Mouse (Mus musculus) adrenal gland, adult (tissue): ENCODE results near the gene Pik3r3.
"Not testable (repeated sequence)": the region's sequence is repeated elsewhere in the genome, so short reads cannot be mapped to it uniquely, and the experiment has no call there.

Experiments
- DNase-seq, 2 experiments: peaks; one replicate each; pipeline ENCODE4 v3.0.0; 2022 to 2023; ENCODE audit warnings: low spot score in 1 of 2; ENCODE audit not compliant: inconsistent age in 2 of 2

The Pik3r3 gene

GRCm38 (mm10) chr4:116221140-116221851, at the start of gene Pik3r3:
Gene Pik3r3 (plus strand): TSS chr4:116221618.
- DNase-seq, result peak; percentile 99

GRCm38 (mm10) chr4:116173072-116173471, 48.3 kb upstream of the Pik3r3 start, which contains the start of the genes 1700042G07Rik and Gm49337:
Gene 1700042G07Rik (plus strand): TSS chr4:116173372.
Gene Gm49337 (plus strand): TSS chr4:116173384.
- DNase-seq, result no peak

GRCm38 (mm10) chr4:116173752-116174151, 47.7 kb upstream of the Pik3r3 start:
- DNase-seq, result no peak

- DNase-seq, result peak; percentile 52 to 80
Observed at GRCm38 (mm10) chr4:116174466-116175116, 46.8 kb upstream of the Pik3r3 start.

GRCm38 (mm10) chr4:116175136-116175535, 46.3 kb upstream of the Pik3r3 start:
- DNase-seq, result no peak

GRCm38 (mm10) chr4:116175711-116176542, 45.5 kb upstream of the Pik3r3 start:
- DNase-seq, result peak; percentile 20 to 51

GRCm38 (mm10) chr4:116176543-116176988, 44.9 kb upstream of the Pik3r3 start:
- DNase-seq, result peak; percentile 54 to 71

- peak; percentile 75 to 81 for DNase-seq
Observed at GRCm38 (mm10) chr4:116177140-116177539, 44.3 kb upstream of the Pik3r3 start.

- DNase-seq, result no peak
Observed at GRCm38 (mm10) chr4:116182079-116182478, 39.3 kb upstream of the Pik3r3 start.

- peak; percentile 24 to 54 for DNase-seq
Observed at GRCm38 (mm10) chr4:116182745-116183144, 38.7 kb upstream of the Pik3r3 start.

- DNase-seq, result no peak
Observed at GRCm38 (mm10) chr4:116185083-116185482, 36.3 kb upstream of the Pik3r3 start.

- no peak for DNase-seq
Observed at GRCm38 (mm10) chr4:116192286-116192835, 29.1 kb upstream of the Pik3r3 start.

- DNase-seq, result no peak
Observed at GRCm38 (mm10) chr4:116193583-116194383, 27.6 kb upstream of the Pik3r3 start.

- DNase-seq, result peak in 1 of 2 experiments; percentile 55
Observed at GRCm38 (mm10) chr4:116198422-116198821, 23.0 kb upstream of the Pik3r3 start.

GRCm38 (mm10) chr4:116204422-116204821, 17.0 kb upstream of the Pik3r3 start:
- DNase-seq, result no peak

GRCm38 (mm10) chr4:116206531-116206930, 14.9 kb upstream of the Pik3r3 start:
- DNase-seq, result no peak

- no peak for DNase-seq
Observed at GRCm38 (mm10) chr4:116208891-116209290, 12.5 kb upstream of the Pik3r3 start.

GRCm38 (mm10) chr4:116215895-116216605, 5.4 kb upstream of the Pik3r3 start:
- no peak for DNase-seq

- DNase-seq, result peak; percentile 61 to 82
Observed at GRCm38 (mm10) chr4:116217046-116217445, 4.4 kb upstream of the Pik3r3 start.

GRCm38 (mm10) chr4:116217661-116218060, 3.8 kb upstream of the Pik3r3 start:
- DNase-seq, result not testable (repeated sequence)
